Mouse (Mus musculus) cortical plate, adult 2 months (tissue): ENCODE data around the gene Ankrd13a.
A peak's percentile ranks its signal among the peaks of the same experiment; 100 is the strongest.

Experiments used
- CTCF ChIP-seq: fragments of 200-500 bp; IDR thresholded peaks from 2 replicates; pipeline ENCODE4 v1.5.1; 2011; ENCODE audit warnings: mild to moderate bottlenecking, control low read depth, low read length; ENCODE audit not compliant: insufficient read depth; ENCODE audit errors: extremely low read depth
- POLR2A ChIP-seq: fragments of 200-500 bp; IDR thresholded peaks from 2 replicates; pipeline ENCODE4 v1.6.1; 2011; ENCODE audit warnings: mild to moderate bottlenecking, low read length, control low read depth; ENCODE audit not compliant: insufficient read depth; ENCODE audit errors: extremely low read depth

- no peak for TF ChIP-seq CTCF
- TF ChIP-seq POLR2A: peak; percentile 85
Observed at GRCm38 (mm10) chr5:114774403-114775051, at the start of gene Ankrd13a.
